24 mouse cellular contexts compared by ENCODE assay signal in genomic region chr4:130819806-130820205, GRCm38 (mm10). TPM values are rescaled to one million over a fixed set of nuclear protein-coding genes. Genes with fewer than 3 reads are reported as not detected.
DNase-seq lines count a peak whose midpoint lies in the region; ATAC-seq and TF ChIP-seq lines count a peak whose summit lies in the region.
"Had no signal": no experiment of that assay in that cellular context is flagged by ENCODE, and none has a peak within 500 bp of the region (broad histone marks: within the 10 kb centered on the region; RNA-seq: fewer than 3 reads in every experiment).

No protein-coding gene starts in this region.

- no peak overlapping the region for H3K9ac ChIP-seq in forebrain, embryonic 11.5 days (ENCODE audit: low read length)
- no peak overlapping the region for H3K9ac ChIP-seq in heart, adult 2 months (ENCODE audit: low read depth, low read length)
- no peak overlapping the region for H3K9ac ChIP-seq in heart, embryonic 12.5 days
- H3K9ac ChIP-seq: embryonic facial prominence, embryonic 13.5 days; embryonic facial prominence, embryonic 15.5 days; forebrain, embryonic 12.5 days had no signal

- TF ChIP-seq POLR2A in heart, adult 2 months (IDR thresholded peaks at IDR 0.05; ENCODE audit: insufficient read depth, low read depth, low read length) = no peak

- H3K4me2 ChIP-seq in forebrain, embryonic 11.5 days (ENCODE audit: low read depth, low read length, severe bottlenecking) = no peak overlapping the region
- no peak overlapping the region for H3K4me2 ChIP-seq in heart, embryonic 12.5 days
- H3K4me2 ChIP-seq: embryonic facial prominence, embryonic 13.5 days; embryonic facial prominence, embryonic 15.5 days; forebrain, embryonic 12.5 days had no signal

- DNase-seq in forebrain, embryonic 10.5 days (ENCODE audit: extremely low spot score, low spot score) = no peak
- no peak for DNase-seq in forebrain, embryonic 11.5 days (ENCODE audit: low spot score)
- DNase-seq in heart, adult 2 months = no peak
- DNase-seq in Muller cell, postnatal 12 days (ENCODE audit: inconsistent ontology term) = peak; percentile 43
- no peak for DNase-seq in embryonic facial prominence, embryonic 10.5 days (ENCODE audit: low spot score)
- DNase-seq in cerebellum, postnatal 14 days = no peak
- no peak for DNase-seq in cerebellum, adult 9-10 months
- DNase-seq: adrenal gland, adult 2 months; adrenal gland, postnatal 10 days; adrenal gland, postnatal 25 days; B cell, adult 2 months; cerebellum, adult 11-12 months; cerebellum, adult 2 months; cerebellum, adult 9-11 months; cerebellum, postnatal 25 days had no signal

- peaks cover 13% of the 10 kb centered on the region for H3K4me1 ChIP-seq in forebrain, embryonic 10.5 days
- H3K4me1 ChIP-seq in forebrain, embryonic 11.5 days (replicated peaks; ENCODE audit: control insufficient read depth, insufficient read depth, low read length) = 0 out of 2 replicates have a peak, but pooled peaks cover 2% of the 10 kb centered on the region
- peaks cover 10% of the 10 kb centered on the region for H3K4me1 ChIP-seq in heart, adult 2 months (ENCODE audit: control insufficient read depth, insufficient read depth, low read length)
- peaks cover 12% of the 10 kb centered on the region; the same call in 1 of the 2 replicates for H3K4me1 ChIP-seq in heart, embryonic 12.5 days (replicated peaks)
- peaks cover 22% of the 10 kb centered on the region for H3K4me1 ChIP-seq in embryonic facial prominence, embryonic 10.5 days

- H3K79me2 ChIP-seq in heart, adult 2 months (replicated peaks; ENCODE audit: control insufficient read depth, insufficient read depth, low read length) = no peaks in the 10 kb centered on the region

- H3K36me3 ChIP-seq in forebrain, embryonic 10.5 days (replicated peaks) = peaks cover 40% of the 10 kb centered on the region
- no peaks in the 10 kb centered on the region for H3K36me3 ChIP-seq in forebrain, embryonic 11.5 days (ENCODE audit: control insufficient read depth, insufficient read depth, low read length)
- no peaks in the 10 kb centered on the region; the same call in 1 of the 2 replicates for H3K36me3 ChIP-seq in heart, adult 2 months (ENCODE audit: control insufficient read depth, insufficient read depth, low read length)
- H3K36me3 ChIP-seq in heart, embryonic 12.5 days = peaks cover 28% of the 10 kb centered on the region
- H3K36me3 ChIP-seq in embryonic facial prominence, embryonic 10.5 days (replicated peaks) = peaks cover 64% of the 10 kb centered on the region
- H3K36me3 ChIP-seq: G1E had no signal

- no peaks in the 10 kb centered on the region for H3K9me3 ChIP-seq in forebrain, embryonic 10.5 days
- no peaks in the 10 kb centered on the region for H3K9me3 ChIP-seq in forebrain, embryonic 11.5 days (ENCODE audit: control insufficient read depth, low read length)
- no peaks in the 10 kb centered on the region for H3K9me3 ChIP-seq in heart, embryonic 12.5 days (replicated peaks)
- H3K9me3 ChIP-seq in embryonic facial prominence, embryonic 10.5 days = no peaks in the 10 kb centered on the region
- H3K9me3 ChIP-seq: embryonic facial prominence, embryonic 13.5 days; embryonic facial prominence, embryonic 15.5 days; forebrain, embryonic 12.5 days; G1E had no signal

- no peak for TF ChIP-seq EP300 in heart, adult 2 months (IDR thresholded peaks at IDR 0.05; ENCODE audit: insufficient read depth, low read depth, low read length)

- intact Hi-C loops in heart, adult 2 months (cut with DNase I) = loop anchor here (2.0 kb wide), 1 partner anchor 15 kb away; no protein-coding TSS in a partner anchor

- TF ChIP-seq CTCF in heart, adult 2 months (IDR thresholded peaks at IDR 0.05) = no peak

- no peak overlapping the region for H3K4me3 ChIP-seq in forebrain, embryonic 10.5 days
- no peak overlapping the region for H3K4me3 ChIP-seq in forebrain, embryonic 11.5 days (ENCODE audit: low read depth, low read length)
- H3K4me3 ChIP-seq in heart, adult 2 months = no peak overlapping the region
- H3K4me3 ChIP-seq in heart, embryonic 12.5 days = no peak overlapping the region
- H3K4me3 ChIP-seq in embryonic facial prominence, embryonic 10.5 days = no peak overlapping the region
- H3K4me3 ChIP-seq: embryonic facial prominence, embryonic 13.5 days; embryonic facial prominence, embryonic 15.5 days; erythroblast, embryonic 14.5 days; forebrain, embryonic 12.5 days had no signal

- H3K27me3 ChIP-seq in forebrain, embryonic 10.5 days (ENCODE audit: poor library complexity, severe bottlenecking) = no peaks in the 10 kb centered on the region; the same call in 1 of the 2 replicates
- H3K27me3 ChIP-seq in forebrain, embryonic 11.5 days (ENCODE audit: control insufficient read depth, insufficient read depth, low read length) = no peaks in the 10 kb centered on the region
- H3K27me3 ChIP-seq in heart, adult 2 months (ENCODE audit: control insufficient read depth, insufficient read depth, low read length) = no peaks in the 10 kb centered on the region
- no peaks in the 10 kb centered on the region for H3K27me3 ChIP-seq in heart, embryonic 12.5 days (replicated peaks)
- H3K27me3 ChIP-seq in embryonic facial prominence, embryonic 10.5 days (replicated peaks; ENCODE audit: low read depth, poor library complexity, severe bottlenecking) = no peaks in the 10 kb centered on the region
- H3K27me3 ChIP-seq: embryonic facial prominence, embryonic 13.5 days; embryonic facial prominence, embryonic 15.5 days had no signal

- WGBS in forebrain, embryonic 10.5 days = 90% methylated on average over 3 of the region's 3 CpGs
- WGBS in forebrain, embryonic 11.5 days = 95% methylated on average over 3 of the region's 3 CpGs
- WGBS in heart, adult 2 months = 71% methylated on average over 3 of the region's 3 CpGs
- 75% methylated on average over 3 of the region's 3 CpGs for WGBS in heart, embryonic 12.5 days
- WGBS in embryonic facial prominence, embryonic 10.5 days = 89% methylated on average over 3 of the region's 3 CpGs

- ATAC-seq in forebrain, embryonic 11.5 days (replicated peaks; ENCODE audit: low FRiP score) = no peak
- no peak for ATAC-seq in heart, embryonic 12.5 days (ENCODE audit: insufficient number of reproducible peaks, low FRiP score)
- ATAC-seq: CD4-positive, CD25-positive, alpha-beta regulatory T cell, adult 4 months; forebrain, embryonic 14.5 days; forebrain, embryonic 16.5 days had no signal

- H3K27ac ChIP-seq in forebrain, embryonic 10.5 days = peak overlapping the region; percentile 25
- no peak overlapping the region for H3K27ac ChIP-seq in forebrain, embryonic 11.5 days (ENCODE audit: low read depth, low read length)
- H3K27ac ChIP-seq in heart, adult 2 months = peak overlapping the region; percentile 83
- no peak overlapping the region for H3K27ac ChIP-seq in heart, embryonic 12.5 days (ENCODE audit: poor library complexity, severe bottlenecking)
- H3K27ac ChIP-seq in embryonic facial prominence, embryonic 10.5 days (replicated peaks) = peak overlapping the region; percentile 32; the same call in 1 of the 2 replicates
- H3K27ac ChIP-seq: embryonic facial prominence, embryonic 13.5 days; embryonic facial prominence, embryonic 15.5 days; forebrain, embryonic 12.5 days had no signal

RNA-seq across cellular contexts. Expression of gene Sdc3, which starts 27.5 kb away (rescaled TPM):
- 17.8 and 18.7 TPM in 2 replicates for polyA plus RNA-seq in forebrain, embryonic 10.5 days (2016; fragmentation: Nextera tagmentation; extraction: Ambion mirVana)
- polyA plus RNA-seq in forebrain, embryonic 11.5 days (2014; fragmentation: Nextera tagmentation; extraction: Ambion mirVana) = 19.4 and 19.5 TPM in 2 replicates
- 10 to 100 TPM; 32.7 to 38.3 TPM for total RNA-seq in heart, adult 2 months (2021)
- 41.5 and 51.9 TPM in 2 replicates for polyA plus RNA-seq in heart, adult 2 months (2012; rRNA removed)
- 35.9 and 38.7 TPM in 2 replicates for polyA plus RNA-seq in heart, embryonic 12.5 days (2016; fragmentation: Nextera tagmentation; extraction: Ambion mirVana)
- 31.9 and 32.8 TPM in 2 replicates for polyA plus RNA-seq in embryonic facial prominence, embryonic 10.5 days (2016; fragmentation: Nextera tagmentation; extraction: Ambion mirVana)

Comparison
In these comparisons a context has a peak if more than half of its experiments do, and no peak if none do; other contexts are left out.
1. H3K27ac ChIP-seq: peak in forebrain, embryonic 10.5 days (single experiment), heart, adult 2 months (single experiment) and embryonic facial prominence, embryonic 10.5 days (single experiment); none in forebrain, embryonic 11.5 days (single experiment) and heart, embryonic 12.5 days (single experiment).